Mouse (Mus musculus): ENCODE data around the gene Echdc2. TPM values are rescaled to one million over a fixed set of nuclear protein-coding genes. Genes with fewer than 3 reads are reported as not detected.

Gene Echdc2
- polyA plus RNA-seq (2017; shearing (Covaris generic)), result 4.4 TPM

GRCm38 (mm10) chr4:108165152-108165895, at the start of gene Echdc2:
Gene Echdc2 (plus strand): TSS chr4:108165437.

GRCm38 (mm10) chr4:108144880-108145279, 20.4 kb upstream of the Echdc2 start, which contains the start of gene Scp2:
Gene Scp2 (minus strand): TSS chr4:108144998.

GRCm38 (mm10) chr4:108217332-108218179, 52.3 kb downstream of the Echdc2 start, which contains the start of gene Zyg11a:
Gene Zyg11a (minus strand): TSS chr4:108218048.

Other genes starting within 250 kb of the Echdc2 start
- gene Cpt2, start 241.8 kb upstream of the Echdc2 start, polyA plus RNA-seq (2017; shearing (Covaris generic)), result 32.0 TPM
- not detected for gene Slc1a7, start 197.1 kb upstream of the Echdc2 start, polyA plus RNA-seq (2017; shearing (Covaris generic))
- gene Podn, start 69.0 kb upstream of the Echdc2 start, polyA plus RNA-seq (2017; shearing (Covaris generic)), result not detected
- 321 TPM for gene Scp2, start 20.4 kb upstream of the Echdc2 start, polyA plus RNA-seq (2017; shearing (Covaris generic))
- not detected for gene Zyg11a, start 52.6 kb downstream of the Echdc2 start, polyA plus RNA-seq (2017; shearing (Covaris generic))
- 26.4 TPM for gene Zyg11b, start 135.7 kb downstream of the Echdc2 start, polyA plus RNA-seq (2017; shearing (Covaris generic))
- gene Coa7, start 162.7 kb downstream of the Echdc2 start, polyA plus RNA-seq (2017; shearing (Covaris generic)), result 27.7 TPM
- not detected for gene Shisal2a, start 217.9 kb downstream of the Echdc2 start, polyA plus RNA-seq (2017; shearing (Covaris generic))
- gene Gpx7, start 241.5 kb downstream of the Echdc2 start, polyA plus RNA-seq (2017; shearing (Covaris generic)), result 6.2 TPM